Mouse (Mus musculus) frontal cortex, postnatal 25 days (tissue): ENCODE results near the gene Qtrt2.

ENCODE experiments used
- DNase-seq, 2 experiments: peaks; one replicate each; pipeline ENCODE4 v3.0.0; 2022; ENCODE audit warnings: low spot score in 2 of 2

The Qtrt2 gene

GRCm38 (mm10) chr16:43926341-43926859, at the start of gene Qtrt2:
TSS of gene Qtrt2 (minus strand) at chr16:43926809.
- DNase-seq, result no peak

- no peak for DNase-seq
Measured at GRCm38 (mm10) chr16:43973606-43974220, 47.1 kb upstream of the Qtrt2 start.

- DNase-seq, result no peak
Measured at GRCm38 (mm10) chr16:43973147-43973546, 46.5 kb upstream of the Qtrt2 start.

GRCm38 (mm10) chr16:43972391-43972790, 45.8 kb upstream of the Qtrt2 start:
- DNase-seq, result no peak

GRCm38 (mm10) chr16:43971741-43972140, 45.1 kb upstream of the Qtrt2 start:
- DNase-seq, result no peak

- no peak for DNase-seq
Measured at GRCm38 (mm10) chr16:43971189-43971588, 44.6 kb upstream of the Qtrt2 start.

- no peak for DNase-seq
Measured at GRCm38 (mm10) chr16:43970426-43970825, 43.8 kb upstream of the Qtrt2 start.

- DNase-seq, result no peak
Measured at GRCm38 (mm10) chr16:43965781-43966389, 39.3 kb upstream of the Qtrt2 start.

GRCm38 (mm10) chr16:43963780-43964179, 37.2 kb upstream of the Qtrt2 start:
- DNase-seq, result no peak

GRCm38 (mm10) chr16:43963291-43963690, 36.7 kb upstream of the Qtrt2 start:
- no peak for DNase-seq

GRCm38 (mm10) chr16:43958038-43958437, 31.4 kb upstream of the Qtrt2 start:
- no peak for DNase-seq

- DNase-seq, result no peak
Measured at GRCm38 (mm10) chr16:43954913-43955312, 28.3 kb upstream of the Qtrt2 start.

GRCm38 (mm10) chr16:43951591-43951990, 25.0 kb upstream of the Qtrt2 start:
- no peak for DNase-seq

- no peak for DNase-seq
Measured at GRCm38 (mm10) chr16:43945869-43946268, 19.3 kb upstream of the Qtrt2 start.

- no peak for DNase-seq
Measured at GRCm38 (mm10) chr16:43945351-43945750, 18.7 kb upstream of the Qtrt2 start.

GRCm38 (mm10) chr16:43940846-43941245, 14.2 kb upstream of the Qtrt2 start:
- DNase-seq, result no peak

- DNase-seq, result no peak
Measured at GRCm38 (mm10) chr16:43935892-43936291, 9.3 kb upstream of the Qtrt2 start.

- no peak for DNase-seq
Measured at GRCm38 (mm10) chr16:43935367-43935766, 8.8 kb upstream of the Qtrt2 start.

- no peak for DNase-seq
Measured at GRCm38 (mm10) chr16:43934856-43935255, 8.2 kb upstream of the Qtrt2 start.

- no peak for DNase-seq
Measured at GRCm38 (mm10) chr16:43933041-43933440, 6.4 kb upstream of the Qtrt2 start.

GRCm38 (mm10) chr16:43932319-43932718, 5.7 kb upstream of the Qtrt2 start:
- DNase-seq, result no peak

- no peak for DNase-seq
Measured at GRCm38 (mm10) chr16:43931502-43931901, 4.9 kb upstream of the Qtrt2 start.

GRCm38 (mm10) chr16:43930577-43930976, 4.0 kb upstream of the Qtrt2 start:
- no peak for DNase-seq

GRCm38 (mm10) chr16:43925846-43926245, 763 bp downstream of the Qtrt2 start:
- no peak for DNase-seq
